Mouse (Mus musculus) small intestine, adult 2 months (tissue): ENCODE measurements around the gene Matn4. TPM values are rescaled to one million over a fixed set of nuclear protein-coding genes. Genes with fewer than 3 reads are reported as not detected.

Experiments
- H3K27ac ChIP-seq: fragments of 200-500 bp; 2 replicates; pipeline ENCODE4 v1.5.1; 2012; ENCODE audit warnings: low read depth, low read length, control low read depth, inconsistent platforms; ENCODE audit not compliant: insufficient read depth
- H3K27me3 ChIP-seq: fragments of 200-500 bp; 2 replicates; pipeline ENCODE4 v1.6.1; 2012; ENCODE audit warnings: mild to moderate bottlenecking, moderate library complexity, low read length, inconsistent platforms; ENCODE audit not compliant: control insufficient read depth, insufficient read depth
- H3K36me3 ChIP-seq: fragments of 200-500 bp; 2 replicates; pipeline ENCODE4 v1.6.1; 2012; ENCODE audit warnings: mild to moderate bottlenecking, low read length, control low read depth, inconsistent platforms; ENCODE audit not compliant: control insufficient read depth, insufficient read depth
- H3K4me1 ChIP-seq: fragments of 200-500 bp; 2 replicates; pipeline ENCODE4 v1.6.1; 2012; ENCODE audit warnings: low read length, inconsistent platforms, mixed read lengths; ENCODE audit not compliant: control insufficient read depth, insufficient read depth, insufficient read length
- H3K4me3 ChIP-seq: fragments of 200-500 bp; 2 replicates; pipeline ENCODE4 v1.5.1; 2012; ENCODE audit warnings: low read depth, mild to moderate bottlenecking, control low read depth, inconsistent platforms, low read length, moderate library complexity
- CTCF ChIP-seq: fragments of 200-500 bp; IDR thresholded peaks from 2 replicates; pipeline ENCODE4 v1.5.1; 2012; ENCODE audit warnings: low read depth, mild to moderate bottlenecking, control low read depth, inconsistent platforms, low read length, moderate library complexity, mixed read lengths; ENCODE audit not compliant: insufficient replicate concordance, insufficient read length; ENCODE audit errors: extremely low read depth
- POLR2A ChIP-seq: fragments of 200-500 bp; IDR thresholded peaks from 2 replicates; pipeline ENCODE4 v1.6.1; 2012; ENCODE audit warnings: low read depth, mild to moderate bottlenecking, control low read depth, inconsistent platforms, low read length, moderate library complexity
- WGBS: fragments of 180-500 bp; shearing (Covaris S2); methylation state at CpG from one replicate; pipeline ENCODE4 v1.1.7; 2018; 5-methylcytosine and 5-hydroxymethylcytosine counted together
- polyA plus RNA-seq: library from polyadenylated mRNA; depleted of rRNA; stranded (reverse); fragments of >200 nt; gene quantifications from 2 replicates; pipeline ENCODE4 v1.2.3, GENCODE M21; 2012

Gene Matn4
- polyA plus RNA-seq, 1 experiment = 0.49 TPM

- Histone ChIP-seq H3K36me3 (no peaks in the 10 kb centered on the region), H3K27ac (no peak overlapping the region), H3K4me3 (no peak overlapping the region), H3K27me3 (peaks cover 15% of the 10 kb centered on the region; the same call in 1 of the 2 replicates), H3K4me1 (no peaks in the 10 kb centered on the region)
- no peak for TF ChIP-seq CTCF
- TF ChIP-seq POLR2A = no peak
- 53% methylated on average over 11 of the region's 11 CpGs for WGBS
Measured at GRCm38 (mm10) chr2:164383656-164384399, 21.1 kb downstream of the Matn4 start.

GRCm38 (mm10) chr2:164382971-164383370 is 22.0 kb downstream of the Matn4 start:
- no peaks in the 10 kb centered on the region for H3K4me1 ChIP-seq
- TF ChIP-seq POLR2A = no peak
- TF ChIP-seq CTCF = no peak
- no peak overlapping the region for H3K4me3 ChIP-seq
- H3K27me3 ChIP-seq = peaks cover 12% of the 10 kb centered on the region; the same call in 1 of the 2 replicates
- WGBS = 63% methylated on average over 3 of the region's 3 CpGs
- H3K36me3 ChIP-seq = no peaks in the 10 kb centered on the region
- no peak overlapping the region for H3K27ac ChIP-seq

GRCm38 (mm10) chr2:164381726-164382125 is 23.2 kb downstream of the Matn4 start:
- 80% methylated on average over 8 of the region's 8 CpGs for WGBS
- TF ChIP-seq POLR2A = no peak
- TF ChIP-seq CTCF = no peak
- H3K27ac ChIP-seq = no peak overlapping the region

GRCm38 (mm10) chr2:164377478-164378426 is 27.2 kb downstream of the Matn4 start:
- Histone ChIP-seq H3K36me3 (no peaks in the 10 kb centered on the region), H3K4me3 (no peak overlapping the region), H3K4me1 (no peaks in the 10 kb centered on the region), H3K27ac (no peak overlapping the region), H3K27me3 (no peaks in the 10 kb centered on the region; the same call in 1 of the 2 replicates)
- WGBS = 78% methylated on average over 15 of the region's 15 CpGs
- TF ChIP-seq POLR2A = no peak
- no peak for TF ChIP-seq CTCF

More at GRCm38 (mm10) chr2:164381726-164382125, 23.2 kb downstream of the Matn4 start:
- Histone ChIP-seq H3K4me1 (no peaks in the 10 kb centered on the region), H3K4me3 (no peak overlapping the region), H3K27me3 (peaks cover 8% of the 10 kb centered on the region; the same call in 1 of the 2 replicates), H3K36me3 (no peaks in the 10 kb centered on the region)

GRCm38 (mm10) chr2:164373187-164373586 is 31.8 kb downstream of the Matn4 start:
- TF ChIP-seq CTCF (no peak), POLR2A (no peak)
- Histone ChIP-seq H3K4me1 (no peaks in the 10 kb centered on the region), H3K27me3 (no peaks in the 10 kb centered on the region; the same call in 1 of the 2 replicates), H3K36me3 (no peaks in the 10 kb centered on the region), H3K27ac (no peak overlapping the region), H3K4me3 (no peak overlapping the region)
- WGBS = 11% methylated on average over 4 of the region's 4 CpGs

GRCm38 (mm10) chr2:164372408-164373053 is 32.4 kb downstream of the Matn4 start:
- no peak overlapping the region for H3K4me3 ChIP-seq
- H3K4me1 ChIP-seq = no peaks in the 10 kb centered on the region
- no peaks in the 10 kb centered on the region; the same call in 1 of the 2 replicates for H3K27me3 ChIP-seq
- WGBS = 32% methylated on average over 3 of the region's 3 CpGs
- TF ChIP-seq CTCF (no peak), POLR2A (no peak)
- no peaks in the 10 kb centered on the region for H3K36me3 ChIP-seq
- no peak overlapping the region for H3K27ac ChIP-seq
